Mouse (Mus musculus): ENCODE data around the gene Specc1.
A peak's percentile ranks its signal among the peaks of the same experiment; 100 is the strongest.

Specc1 gene

DNA sequence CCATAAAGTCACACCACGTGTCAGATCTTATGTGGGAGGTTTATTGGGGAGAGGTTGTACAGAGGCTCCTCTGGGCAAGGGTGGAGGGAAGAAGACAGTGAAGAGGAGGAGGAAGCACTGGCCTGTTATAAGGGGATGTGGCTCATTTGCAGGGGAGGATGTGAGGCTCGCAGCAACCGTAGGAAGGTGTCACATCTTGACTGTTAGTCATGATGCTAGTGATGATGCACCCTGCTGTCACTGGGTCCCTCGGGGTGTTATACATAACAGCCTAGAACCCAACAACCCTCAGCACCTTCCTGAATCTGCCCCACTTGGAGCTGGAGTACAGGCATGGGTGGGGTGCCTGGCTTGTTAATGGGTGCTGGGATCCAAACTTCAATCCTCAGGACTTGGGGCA lies 94.9 kb downstream of the Specc1 start:
- DNase-seq = no peak

DNA sequence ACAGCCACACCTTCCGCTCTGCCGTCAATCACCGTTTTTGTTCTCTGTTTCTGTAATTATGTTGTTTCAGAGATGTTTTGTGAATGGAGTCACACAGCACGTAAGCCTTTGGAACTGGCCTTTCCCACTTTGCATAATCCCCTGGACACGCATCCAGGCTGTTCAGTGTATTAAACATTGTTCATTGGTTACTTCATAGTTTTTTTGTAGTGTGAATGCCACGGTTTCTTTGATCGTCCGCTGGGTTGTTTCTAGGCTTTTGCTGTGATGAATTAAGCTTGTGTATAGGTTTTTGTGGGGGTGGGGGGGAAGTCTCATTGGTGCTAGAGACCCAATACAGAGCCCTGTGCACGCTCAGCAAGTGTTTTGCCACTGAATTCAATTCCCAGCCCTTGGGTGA lies 97.4 kb downstream of the Specc1 start:
- no peak for DNase-seq

DNA sequence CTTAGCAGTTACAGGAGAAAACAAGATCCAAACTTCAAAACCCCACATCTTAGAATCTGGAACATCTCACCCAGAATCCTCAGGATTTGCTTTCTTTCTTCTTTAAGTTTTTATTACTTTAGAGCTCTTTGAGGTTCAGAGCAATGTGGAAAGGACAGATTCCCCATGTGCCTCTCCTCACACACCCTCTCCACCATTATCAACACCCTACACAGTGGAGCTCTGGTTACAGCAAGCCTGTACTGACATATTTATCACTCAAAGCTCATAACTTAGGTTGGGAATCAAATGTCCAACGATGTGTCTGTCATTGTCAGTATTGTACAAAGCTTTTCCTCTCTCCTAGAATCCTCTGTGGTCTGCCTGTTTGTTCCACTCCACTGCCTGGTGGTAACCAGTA lies 108.0 kb downstream of the Specc1 start:
- DNase-seq = no peak

DNA sequence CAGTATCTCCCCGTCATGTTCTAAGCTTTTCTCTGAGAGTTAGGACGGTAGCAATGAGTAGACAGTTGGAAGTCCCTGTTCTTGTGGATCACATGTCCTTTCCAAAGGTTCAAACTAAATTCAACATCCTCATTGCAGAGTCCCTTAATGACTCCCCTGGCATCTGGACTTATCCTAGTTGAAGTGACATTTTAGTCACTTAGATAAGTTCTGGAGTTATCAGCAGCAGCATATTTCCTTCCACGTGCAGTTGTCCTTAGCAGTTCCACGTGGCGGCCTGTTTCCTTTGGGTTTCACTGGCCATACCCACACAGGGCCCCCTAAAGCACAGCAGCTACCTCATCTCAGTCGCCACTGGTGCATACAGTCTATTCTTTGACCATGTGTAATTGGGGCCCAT lies 109.1 kb downstream of the Specc1 start:
- DNase-seq = no peak

DNA sequence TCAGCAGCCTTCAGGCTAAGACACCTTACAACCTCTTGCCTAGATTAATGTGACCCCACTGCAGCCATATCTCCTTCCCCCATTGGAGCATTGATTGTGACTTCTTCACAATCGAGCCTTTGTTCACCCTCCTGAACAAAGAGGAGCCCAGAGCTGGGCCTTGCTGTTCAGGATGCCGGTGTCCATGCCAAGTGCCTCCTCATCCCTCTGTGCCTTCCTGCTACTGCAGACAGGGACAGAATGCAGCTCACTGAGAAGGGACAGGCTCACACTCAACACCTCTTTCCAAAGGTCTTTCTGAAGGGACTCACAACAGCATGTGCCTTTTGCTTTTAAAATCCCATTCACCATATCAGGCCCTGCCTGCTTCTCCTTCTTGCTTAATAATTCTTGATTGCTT lies 113.0 kb downstream of the Specc1 start:
- DNase-seq = no peak

DNA sequence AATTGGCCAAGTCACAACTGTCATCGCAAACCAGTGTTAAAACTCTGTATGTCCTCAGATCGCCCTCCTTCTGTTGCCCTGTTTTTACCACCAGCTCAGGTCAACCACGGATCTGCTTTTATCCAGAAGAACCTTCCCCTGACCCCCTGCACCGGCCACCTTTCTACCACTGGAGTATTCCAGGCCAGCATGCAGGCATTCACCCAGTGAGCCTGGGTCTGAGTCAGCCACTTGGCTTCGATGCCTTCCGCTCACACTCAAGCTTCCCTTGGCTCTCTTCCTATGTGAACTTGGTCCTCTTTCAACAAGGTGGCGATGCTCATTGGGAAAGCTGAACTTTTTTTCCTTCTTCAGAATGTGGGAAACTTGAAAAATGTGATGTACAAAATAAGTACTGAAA lies 113.6 kb downstream of the Specc1 start:
- DNase-seq = peak; percentile 62

DNA sequence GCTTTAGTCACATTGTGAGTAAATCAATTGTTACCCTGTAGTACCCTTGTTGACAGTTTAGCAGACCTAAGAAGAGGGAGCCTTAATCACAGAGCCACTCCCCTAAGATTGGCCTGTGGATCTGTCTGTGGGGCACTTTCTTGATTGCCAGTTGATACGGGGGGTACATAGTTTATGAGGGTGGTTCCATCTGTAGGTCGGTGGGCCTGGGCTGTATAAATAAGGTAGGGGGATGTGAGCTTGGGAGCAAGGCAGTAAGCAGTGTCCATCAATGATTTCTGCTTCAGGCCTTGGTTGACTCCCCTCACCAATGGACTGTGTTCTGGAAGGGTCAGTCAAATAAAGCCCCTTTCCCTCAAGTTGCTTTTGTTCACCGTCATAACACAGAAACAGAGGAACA lies 115.8 kb downstream of the Specc1 start:
- no peak for DNase-seq

DNA sequence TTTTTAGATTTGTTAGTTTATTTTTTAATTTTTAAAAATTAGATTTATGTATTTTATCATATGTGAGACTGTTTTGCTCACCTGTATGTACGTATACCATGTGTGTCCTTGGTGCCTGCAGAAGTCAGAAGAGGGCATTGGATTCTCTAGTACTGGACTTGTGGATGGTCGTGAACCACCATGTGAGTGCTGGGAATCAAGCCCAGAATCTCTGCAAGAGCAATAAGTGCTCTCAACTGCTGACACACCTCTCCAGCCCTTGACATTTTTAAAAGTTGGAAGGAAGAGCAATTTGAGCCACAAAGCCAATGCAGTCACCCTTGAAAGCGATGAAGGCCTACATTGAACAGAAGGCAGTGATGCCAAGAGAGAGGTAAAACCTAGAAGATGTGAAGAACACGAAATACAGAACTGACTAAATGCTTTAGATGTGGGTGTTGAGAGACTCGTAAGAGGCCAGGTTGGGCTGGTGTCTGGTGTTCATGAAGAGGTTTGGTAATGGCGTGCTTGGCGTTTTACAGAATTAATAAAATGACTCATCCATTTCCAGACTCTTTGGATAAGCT lies 117.1 kb downstream of the Specc1 start:
- peak; percentile 72 for DNase-seq

DNA sequence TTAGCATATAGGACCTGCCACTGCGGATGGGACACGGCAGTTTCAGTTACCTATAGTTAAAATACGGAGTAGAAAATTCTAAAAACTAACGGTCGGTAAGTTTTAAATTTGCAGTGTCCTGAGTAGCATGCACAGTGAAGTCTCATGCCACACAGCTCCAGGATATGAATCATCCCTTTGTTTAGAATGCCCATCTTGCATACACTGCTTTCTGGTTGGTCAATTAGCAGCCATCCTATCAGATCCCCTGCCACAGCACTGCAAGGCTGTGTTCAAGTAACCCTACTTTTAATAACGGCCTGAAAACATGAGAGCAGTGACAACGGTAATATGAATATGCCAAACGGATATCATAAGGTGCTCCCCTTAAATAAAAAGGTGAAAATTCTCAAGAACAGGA lies 118.0 kb downstream of the Specc1 start:
- no peak for DNase-seq

DNA sequence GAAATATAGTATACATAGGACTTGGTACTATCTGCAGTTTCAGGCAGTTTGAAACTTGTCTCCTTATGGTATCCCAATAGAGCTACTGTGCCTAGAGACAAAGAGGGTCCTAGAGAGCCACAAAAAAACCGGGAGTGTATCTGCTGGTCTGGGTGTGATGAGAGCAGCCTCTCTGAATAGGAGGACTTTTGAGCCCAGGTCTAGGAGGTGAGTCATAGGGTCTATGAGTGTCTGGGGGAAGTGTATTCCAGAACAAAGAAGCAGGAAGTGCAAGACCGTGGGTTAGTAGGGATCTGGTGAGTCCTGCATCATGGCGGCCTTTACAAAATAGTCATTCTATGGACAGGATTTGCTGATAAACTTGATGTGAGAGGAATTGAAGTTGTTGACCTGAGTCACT lies 118.5 kb downstream of the Specc1 start:
- no peak for DNase-seq

DNA sequence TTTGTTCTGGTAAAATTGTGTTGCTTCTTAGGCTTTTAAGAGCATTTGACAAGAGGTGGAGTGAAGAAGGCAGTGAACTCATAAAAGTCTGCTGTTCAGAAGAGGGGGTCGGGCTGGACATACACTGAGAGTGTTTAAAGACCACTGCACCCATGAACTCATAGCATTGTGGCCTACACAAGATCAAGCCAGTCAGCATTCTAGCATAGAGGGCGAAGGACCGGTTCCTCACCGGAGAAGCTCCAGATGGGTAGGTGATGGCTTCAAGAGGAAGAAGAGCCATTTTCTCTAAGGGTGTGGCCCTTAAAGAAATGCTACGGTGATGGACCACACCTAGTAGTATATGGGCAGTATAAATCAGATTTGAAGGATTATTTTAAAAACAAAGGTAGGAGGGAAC lies 119.0 kb downstream of the Specc1 start:
- DNase-seq = no peak

DNA sequence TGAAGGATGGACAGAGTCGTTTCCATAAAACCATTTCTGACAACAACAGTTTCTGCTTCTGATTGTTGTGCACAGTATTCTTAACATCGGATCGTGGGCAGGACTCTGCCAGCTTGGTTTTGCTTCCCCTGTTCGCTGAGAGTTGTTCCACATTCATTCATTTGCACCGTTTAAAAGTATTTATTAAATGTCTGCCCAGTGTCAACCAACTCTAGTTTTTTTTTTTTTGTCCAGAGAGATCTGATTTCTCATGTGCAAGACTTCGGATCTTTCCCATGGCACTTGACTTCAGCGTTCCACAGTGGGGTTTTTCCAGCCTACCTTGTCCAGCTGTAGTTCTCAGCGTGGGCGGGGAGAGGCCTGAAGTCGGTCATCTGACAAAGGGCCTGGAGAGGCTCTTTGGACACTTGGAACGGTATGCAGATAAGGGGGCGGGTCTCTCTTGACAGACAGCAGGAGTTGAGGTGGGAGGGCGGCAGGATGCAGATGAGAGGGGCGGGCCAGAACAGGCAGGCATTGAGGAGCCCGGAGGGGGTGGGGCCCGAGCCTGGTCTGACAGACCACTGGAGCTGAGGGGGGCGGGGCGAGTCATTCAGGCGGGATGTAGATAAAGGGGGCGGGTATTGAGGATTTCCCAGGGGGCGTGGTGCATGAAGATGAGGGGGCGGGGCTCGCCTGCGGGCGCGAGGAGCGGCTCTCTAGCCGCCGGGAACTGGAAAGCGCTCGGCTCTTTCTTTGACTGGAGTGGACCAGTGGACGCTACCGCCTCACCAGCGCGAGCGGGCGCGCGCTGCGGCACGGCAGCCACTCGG lies 120.0 kb downstream of the Specc1 start:
- DNase-seq = peak; percentile 100

DNA sequence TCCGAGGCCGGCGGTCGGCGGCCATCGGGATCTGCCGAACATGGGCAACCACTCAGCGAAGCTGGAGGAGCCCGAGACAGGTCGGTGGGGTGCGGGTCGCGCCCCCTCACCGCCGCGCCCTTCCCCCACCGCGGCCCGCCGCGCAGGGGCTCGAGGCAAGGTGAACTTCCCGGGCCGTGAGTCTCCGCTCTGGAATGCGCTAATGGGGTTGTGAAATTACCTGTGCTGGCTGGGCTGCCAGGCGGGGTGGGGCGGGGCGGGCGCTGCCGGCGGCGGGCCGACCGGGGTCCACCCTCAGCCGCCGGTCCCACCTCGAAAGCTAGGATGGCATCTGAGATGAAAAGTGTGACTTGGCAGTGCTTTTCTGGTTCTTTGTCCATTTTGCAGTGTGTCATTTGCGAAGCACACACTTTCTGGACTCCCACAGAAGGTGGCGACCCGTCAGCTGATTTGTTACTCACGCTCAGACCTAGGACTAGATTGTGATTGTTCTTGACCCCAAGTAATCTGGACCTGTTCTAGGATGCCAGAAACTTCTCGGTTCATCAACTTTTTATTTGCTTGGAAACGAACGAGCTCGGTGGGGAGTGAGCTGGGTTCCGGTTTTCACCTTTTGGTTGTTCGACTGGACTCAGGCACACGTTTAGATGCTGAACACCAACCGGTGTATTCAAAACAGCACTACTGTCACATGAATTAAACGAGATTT lies 120.7 kb downstream of the Specc1 start:
- peak; percentile 15 for DNase-seq

DNA sequence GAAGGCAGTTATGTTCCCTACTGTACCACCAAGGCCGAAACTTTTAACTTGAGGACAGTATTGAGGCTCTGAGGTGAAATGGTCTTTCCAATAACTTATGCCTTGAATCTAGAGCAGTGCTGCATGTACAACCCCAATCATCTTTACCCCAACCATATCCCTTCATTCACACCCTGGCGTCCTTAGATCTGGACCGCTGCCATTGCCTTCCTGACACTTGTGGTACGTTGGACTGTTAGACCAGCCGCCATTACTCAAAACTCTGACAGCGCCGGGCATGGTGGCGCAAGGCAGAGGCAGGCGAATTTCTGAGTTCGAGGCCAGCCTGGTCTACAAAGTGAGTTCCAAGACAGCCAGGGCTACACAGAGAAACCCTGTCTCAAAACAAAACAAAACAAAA lies 121.8 kb downstream of the Specc1 start:
- DNase-seq = no peak

DNA sequence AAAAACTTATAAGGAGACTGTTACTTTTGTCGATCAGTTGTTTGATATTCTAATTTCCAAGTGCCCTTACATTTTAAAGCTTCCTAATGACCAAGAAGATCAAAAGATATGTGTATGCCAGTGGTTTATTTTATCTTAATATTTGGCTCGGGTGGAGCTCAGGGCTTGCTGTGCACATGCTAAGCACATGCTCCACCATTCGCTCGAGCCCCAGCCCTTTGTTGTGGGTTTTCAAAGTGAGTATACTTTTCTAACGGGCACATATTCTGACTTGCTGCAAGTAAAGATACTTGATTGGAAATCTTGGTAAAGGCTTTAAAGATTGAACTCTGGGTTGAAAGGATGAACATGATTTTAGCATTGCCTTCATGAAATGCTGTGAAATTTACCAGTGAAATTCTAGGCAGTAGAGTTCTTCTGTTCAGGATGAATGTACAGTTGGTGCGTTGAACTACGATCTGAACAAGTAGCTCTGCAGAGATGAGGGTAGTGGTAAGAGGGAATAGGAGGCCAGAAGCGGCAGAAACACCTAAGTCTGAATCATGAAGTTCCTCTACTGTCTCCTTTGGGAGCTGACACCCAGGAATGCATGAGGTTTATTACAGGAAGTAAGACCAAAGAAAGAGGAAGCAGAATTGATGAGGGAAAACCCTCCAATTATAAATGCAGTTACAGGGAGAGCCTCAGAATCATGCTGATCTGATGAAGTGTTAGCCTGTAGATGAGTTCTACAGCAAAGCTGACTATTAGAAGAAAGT lies 122.7 kb downstream of the Specc1 start:
- no peak for DNase-seq

DNA sequence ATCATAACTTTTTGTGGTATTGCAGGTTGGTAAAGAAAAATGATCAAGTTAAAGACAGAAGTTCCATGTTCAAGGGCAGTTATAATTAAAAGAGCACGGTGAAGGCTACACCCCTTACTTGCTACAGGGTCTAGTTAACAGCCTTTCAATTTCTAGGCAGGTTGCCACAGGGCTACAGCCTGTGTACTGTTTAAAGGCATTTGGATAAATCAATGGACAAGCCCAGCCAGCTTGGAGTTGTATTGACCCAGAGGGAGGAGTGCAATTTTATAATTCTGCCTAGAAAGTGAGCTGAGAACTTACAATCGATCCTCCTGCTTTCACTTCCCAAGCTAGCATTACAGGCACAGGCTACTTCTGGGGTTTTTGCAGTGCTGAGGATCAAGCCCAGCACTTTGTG lies 123.9 kb downstream of the Specc1 start:
- no peak for DNase-seq

DNA sequence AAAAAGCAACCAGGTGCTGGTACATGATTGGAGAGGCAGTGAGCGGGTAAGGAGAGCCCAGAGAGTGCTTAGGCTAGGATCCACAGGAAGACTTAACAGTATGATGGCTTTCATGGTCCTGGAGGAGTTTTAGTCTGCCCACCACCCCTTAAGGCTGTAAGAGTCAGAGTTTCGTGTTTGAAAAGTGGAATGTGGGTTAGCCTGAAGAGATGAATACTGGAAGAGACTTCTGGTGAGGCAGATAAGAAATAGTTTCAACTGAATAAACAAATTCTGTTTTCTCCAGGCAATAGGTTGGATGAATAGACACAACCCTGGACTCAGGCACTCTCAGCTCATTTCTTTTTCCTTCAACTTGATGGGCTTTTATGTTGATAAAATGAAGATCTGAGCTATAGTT lies 130.1 kb downstream of the Specc1 start:
- DNase-seq = no peak

DNA sequence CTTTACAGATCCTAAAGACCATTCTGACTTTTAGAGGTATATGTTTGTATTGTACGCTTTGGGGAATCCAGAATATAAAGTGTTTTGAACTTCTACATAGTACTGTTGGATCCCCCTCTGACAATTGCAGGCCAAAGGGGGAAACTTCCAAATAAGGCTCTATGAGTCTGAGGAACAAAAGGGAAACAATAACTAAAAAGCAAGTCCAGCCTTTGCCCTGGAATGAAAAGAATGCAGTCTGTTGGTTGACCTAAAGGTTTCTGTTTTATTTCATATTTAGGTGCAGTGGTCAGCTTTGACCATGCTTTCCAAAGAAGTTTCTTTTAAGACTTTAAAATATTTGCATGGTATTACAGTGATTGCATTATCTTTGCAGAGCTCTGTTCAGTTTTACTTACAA lies 130.5 kb downstream of the Specc1 start:
- DNase-seq = no peak

DNA sequence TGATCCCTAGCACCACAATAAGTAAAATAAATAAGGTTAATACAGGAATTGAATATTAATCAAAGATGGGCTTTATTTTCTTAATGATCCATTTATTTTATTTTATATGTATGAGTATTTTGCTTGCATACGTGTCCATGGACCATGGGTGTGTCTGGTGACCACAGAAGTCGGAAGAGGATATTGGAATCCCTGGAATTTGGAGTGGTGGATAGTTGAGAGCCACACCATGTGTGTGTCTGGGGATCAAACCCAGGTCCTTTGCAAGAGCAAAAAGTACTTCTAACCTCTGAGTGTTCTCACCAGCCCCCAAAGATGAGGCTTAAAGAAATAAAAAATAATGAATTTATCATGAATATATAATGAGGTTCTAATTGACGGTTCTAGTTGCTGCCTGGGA lies 132.1 kb downstream of the Specc1 start:
- DNase-seq = no peak

DNA sequence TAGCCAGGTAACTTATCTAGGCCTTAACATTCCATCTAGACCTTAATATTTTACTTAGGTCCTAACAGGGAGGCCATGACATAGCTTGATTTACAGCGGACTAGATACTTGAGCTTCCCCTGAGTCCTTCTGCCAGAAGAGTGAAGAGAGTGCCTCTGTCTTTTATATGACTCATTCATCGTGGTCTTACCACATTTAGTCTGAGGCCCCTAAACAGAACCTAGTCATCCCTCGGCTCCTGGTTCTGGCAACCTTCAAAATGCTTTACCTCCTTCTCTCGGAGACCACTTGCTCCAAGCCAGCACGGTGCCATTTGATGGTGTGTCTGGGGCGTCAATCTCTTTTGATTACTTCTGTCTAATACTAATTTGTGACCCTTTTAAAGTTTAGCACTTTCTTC lies 133.8 kb downstream of the Specc1 start:
- no peak for DNase-seq

DNA sequence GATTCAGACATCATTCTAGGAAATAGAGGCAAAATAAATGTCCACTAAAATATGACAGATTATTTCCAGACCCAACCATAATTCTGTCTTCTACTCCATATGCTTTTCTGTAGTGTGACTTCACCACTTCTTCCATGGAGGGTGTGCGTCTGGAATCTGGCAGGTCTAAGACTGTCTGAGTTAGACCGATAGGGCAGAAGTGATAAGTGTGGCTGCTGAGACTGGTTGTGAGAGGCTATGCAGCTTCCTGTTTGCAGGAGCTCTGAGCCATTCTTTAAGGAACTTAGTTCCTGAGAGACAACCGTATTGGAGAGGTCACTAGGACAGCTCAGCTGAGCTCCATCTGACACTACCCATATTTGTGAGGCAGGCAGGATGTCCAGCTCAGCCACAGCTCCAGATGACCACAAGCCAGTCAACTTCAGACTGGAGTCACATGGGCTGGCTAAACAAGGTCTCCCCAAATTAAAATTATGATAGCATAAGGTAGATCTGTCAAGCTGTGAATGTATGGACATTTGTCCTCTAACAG lies 146.9 kb downstream of the Specc1 start:
- DNase-seq = peak; percentile 3

DNA sequence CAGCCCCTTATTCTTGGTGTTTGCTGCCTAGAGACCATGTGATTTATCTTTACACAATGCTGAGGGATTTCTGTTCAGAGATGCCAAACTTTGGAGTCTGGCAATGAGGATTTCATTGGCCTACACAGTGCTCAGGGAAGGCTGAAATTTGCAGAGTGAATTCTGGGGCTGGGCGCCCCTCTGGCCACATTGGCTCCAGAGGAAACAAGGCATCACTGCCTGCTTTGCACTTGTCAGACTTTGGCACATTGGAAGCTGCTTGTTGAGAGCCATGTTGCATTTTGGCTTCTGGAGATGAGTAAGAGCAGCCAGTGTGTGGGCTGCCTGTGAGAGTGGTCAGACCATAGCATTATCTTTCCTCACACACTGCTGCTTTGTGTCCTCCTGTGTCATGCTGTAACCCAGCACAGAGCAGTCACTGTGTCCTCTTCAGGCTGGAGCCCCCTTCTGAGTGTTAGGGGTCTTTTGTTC lies 149.9 kb downstream of the Specc1 start:
- DNase-seq = no peak

DNA sequence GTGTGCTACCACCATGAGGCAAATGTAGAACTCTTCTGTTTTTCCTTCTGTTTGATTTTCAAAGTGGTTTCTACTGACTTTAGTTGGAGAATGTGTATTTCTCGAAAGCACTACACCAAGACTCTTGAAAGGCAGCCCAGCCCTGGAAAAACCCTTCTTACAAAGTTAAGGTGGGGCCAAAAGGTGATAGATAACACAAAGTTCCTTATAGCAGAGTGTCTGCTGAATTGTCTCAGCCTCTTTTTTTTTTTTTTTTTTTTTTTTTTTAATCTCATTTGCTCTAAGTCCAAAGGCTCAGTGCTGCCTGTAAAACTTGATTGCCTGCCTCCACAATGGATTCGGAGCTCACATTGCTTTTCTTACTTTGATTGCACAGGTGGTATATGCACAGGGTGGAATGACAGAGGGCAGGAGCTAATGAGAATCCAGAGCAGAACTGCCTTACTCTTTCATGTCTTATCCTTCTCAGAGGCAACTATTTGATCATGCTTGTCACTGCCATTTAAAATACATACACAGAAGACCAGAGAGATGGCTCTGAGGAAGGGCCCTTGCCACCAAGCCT lies 150.8 kb downstream of the Specc1 start:
- DNase-seq = no peak
